ENCODE assay signal across 9 mouse cellular contexts in genomic region chr14:120297137-120297749, GRCm38 (mm10). TPM values are rescaled to one million over a fixed set of nuclear protein-coding genes. Genes with fewer than 3 reads are reported as not detected.
DNase-seq lines count a peak whose midpoint lies in the region; ATAC-seq and TF ChIP-seq lines count a peak whose summit lies in the region.
"Had no signal": no experiment of that assay in that cellular context is flagged by ENCODE, and none has a peak within 500 bp of the region (broad histone marks: within the 10 kb centered on the region; RNA-seq: fewer than 3 reads in every experiment).

No protein-coding gene starts in this region.

- no peaks in the 10 kb centered on the region for H3K36me3 ChIP-seq in embryonic facial prominence, embryonic 13.5 days
- H3K36me3 ChIP-seq in intestine, embryonic 16.5 days (ENCODE audit: control insufficient read depth, insufficient read depth, low read length): no peaks in the 10 kb centered on the region
- H3K36me3 ChIP-seq in myocyte (ENCODE audit: control insufficient read depth, insufficient read depth): no peaks in the 10 kb centered on the region

- peak; percentile 44 to 59 for DNase-seq in lung, adult 18-20 months
- no peak for DNase-seq in lung, postnatal 25 days (ENCODE audit: low spot score)
- DNase-seq in left cerebral cortex, postnatal 25 days (ENCODE audit: low spot score in 2 of 2): no peak
- no peak for DNase-seq in urinary bladder, postnatal 25 days (ENCODE audit: low spot score)
- no peak for DNase-seq in testis, postnatal 14 days (ENCODE audit: low spot score)
- DNase-seq: thymus, postnatal 36 days had no signal

- peak overlapping the region; percentile 87 for H3K27ac ChIP-seq in embryonic facial prominence, embryonic 13.5 days
- peak overlapping the region; percentile 89 for H3K27ac ChIP-seq in intestine, embryonic 16.5 days (ENCODE audit: low read length)

- no peaks in the 10 kb centered on the region for H3K9me3 ChIP-seq in embryonic facial prominence, embryonic 13.5 days
- no peaks in the 10 kb centered on the region for H3K9me3 ChIP-seq in intestine, embryonic 16.5 days (ENCODE audit: control insufficient read depth, low read length)

- no peaks in the 10 kb centered on the region for H3K27me3 ChIP-seq in embryonic facial prominence, embryonic 13.5 days
- no peaks in the 10 kb centered on the region for H3K27me3 ChIP-seq in intestine, embryonic 16.5 days (replicated peaks; ENCODE audit: control insufficient read depth, insufficient read depth, low read length)
- no peaks in the 10 kb centered on the region for H3K27me3 ChIP-seq in myocyte (ENCODE audit: control insufficient read depth, insufficient read depth, insufficient read length)

- H3ac ChIP-seq in myocyte (ENCODE audit: control insufficient read depth, insufficient read length): no peak overlapping the region

- no peak for TF ChIP-seq POLR2A in myocyte (IDR thresholded peaks at IDR 0.05; ENCODE audit: insufficient read length, low read depth)

- peak overlapping the region; percentile 16 for H3K4me3 ChIP-seq in embryonic facial prominence, embryonic 13.5 days
- peak overlapping the region; percentile 14 for H3K4me3 ChIP-seq in intestine, embryonic 16.5 days (ENCODE audit: low read length)
- peak overlapping the region; percentile 22 for H3K4me3 ChIP-seq in myocyte

- 7% methylated on average over 16 of the region's 16 CpGs for WGBS in embryonic facial prominence, embryonic 13.5 days
- 18% methylated on average over 16 of the region's 16 CpGs for WGBS in intestine, embryonic 16.5 days

- peaks cover 88% of the 10 kb centered on the region for H3K79me2 ChIP-seq in myocyte (ENCODE audit: control insufficient read depth, insufficient read depth)

- H3K4me2 ChIP-seq in embryonic facial prominence, embryonic 13.5 days: peak overlapping the region; percentile 48
- H3K4me2 ChIP-seq in intestine, embryonic 16.5 days (ENCODE audit: low read depth, low read length): peak overlapping the region; percentile 32
- H3K4me2 ChIP-seq in myocyte (ENCODE audit: low read depth): peak overlapping the region; percentile 89

- H3K9ac ChIP-seq in embryonic facial prominence, embryonic 13.5 days: peak overlapping the region; percentile 56; the same call in 1 of the 2 replicates
- H3K9ac ChIP-seq in intestine, embryonic 16.5 days (ENCODE audit: low read depth, low read length): peak overlapping the region; percentile 52

- intact Hi-C loops in left cerebral cortex, postnatal 25 days (cut with DNase I): loop anchor here (1.0 kb wide), 1 partner anchor 36 kb away; no protein-coding TSS in a partner anchor

- ATAC-seq in embryonic facial prominence, embryonic 13.5 days (ENCODE audit: insufficient number of reproducible peaks, insufficient read depth, low FRiP score, low TSS enrichment, low read depth): 0 out of 2 replicates have a peak, but pooled peaks have one; percentile 48
- ATAC-seq in intestine, embryonic 16.5 days: peak; percentile 61

- H3K4me1 ChIP-seq in embryonic facial prominence, embryonic 13.5 days: peaks cover 74% of the 10 kb centered on the region
- peaks cover 64% of the 10 kb centered on the region for H3K4me1 ChIP-seq in intestine, embryonic 16.5 days (ENCODE audit: control insufficient read depth, insufficient read depth, low read length)

TF ChIP-seq in myocyte, 11 proteins besides CTCF, POLR2A, EP300 and RAD21:
- TF ChIP-seq MYOG (IDR thresholded peaks at IDR 0.05; ENCODE audit: control insufficient read depth in 1 of 3, insufficient read depth in 1 of 3, insufficient read length in 2 of 3, low read depth in 2 of 3) (no peak), E2F4 (IDR thresholded peaks at IDR 0.05; ENCODE audit: insufficient read depth) (no peak), TCF3 (IDR thresholded peaks at IDR 0.05; ENCODE audit: insufficient read length, low read depth) (no peak), POLR2AphosphoS2 (IDR thresholded peaks at IDR 0.05; ENCODE audit: insufficient read length, low read depth) (no peak), TCF12 (IDR thresholded peaks at IDR 0.05; ENCODE audit: insufficient read depth, poor library complexity, severe bottlenecking) (no peak), MAX (IDR thresholded peaks at IDR 0.05; ENCODE audit: low read depth) (no peak)

RNA-seq across cellular contexts. Expression of gene Mbnl2, which starts 21.8 kb away (rescaled TPM):
- polyA plus RNA-seq in embryonic facial prominence, embryonic 13.5 days (2015; fragmentation: Nextera tagmentation; extraction: Ambion mirVana): 146 and 173 TPM in 2 replicates
- 114 and 127 TPM in 2 replicates for polyA plus RNA-seq in intestine, embryonic 16.5 days (2015; fragmentation: Nextera tagmentation; extraction: Ambion mirVana)
- polyA plus RNA-seq in myocyte (2012; fragmentation: generic; extraction: Trizol): 38.5 TPM
- 100 to 1,000 TPM; 244 to 245 TPM for total RNA-seq in left cerebral cortex, postnatal 25 days (2021)

Comparison
In these comparisons a context has a peak if more than half of its experiments do, and no peak if none do; other contexts are left out.
1. DNase-seq: peak in lung, adult 18-20 months (2 of 2); none in lung, postnatal 25 days (single experiment), left cerebral cortex, postnatal 25 days (0 of 2), urinary bladder, postnatal 25 days (single experiment) and testis, postnatal 14 days (single experiment).
2. H3K4me2 ChIP-seq: peak in every context shown above with its lines; median percentile 89 in myocyte; 48 in embryonic facial prominence, embryonic 13.5 days; 32 in intestine, embryonic 16.5 days.
3. Peak in every context shown above with its lines, with median percentiles within 50 percentile points of each other: H3K4me3 ChIP-seq.